Mouse (Mus musculus) spleen, embryonic (tissue): ENCODE results near the gene Dtd2.

Experiments used
- CTCF ChIA-PET: fragments of 350-600 bp; sonication (Branson Sonifier 250); formaldehyde crosslinking; loops from one replicate; lab custom pipeline; 2022; lab: Charles Lee

The Dtd2 gene

GRCm38 (mm10) chr12:52005877-52006632 lies at the start of gene Dtd2:
Dtd2 (minus strand) TSS chr12:52006501.
- CTCF ChIA-PET, result interaction anchor here (0.6 kb wide), 1 partner anchor 117 kb away, joined by 3 read pairs; no protein-coding TSS in a partner anchor

- CTCF ChIA-PET, result no interaction called here
Observed at GRCm38 (mm10) chr12:52049324-52049723, 43.0 kb upstream of the Dtd2 start.

- CTCF ChIA-PET, result no interaction called here
Observed at GRCm38 (mm10) chr12:52046371-52046770, 40.1 kb upstream of the Dtd2 start.

GRCm38 (mm10) chr12:52042818-52043336 lies 36.6 kb upstream of the Dtd2 start:
- CTCF ChIA-PET, result no interaction called here

GRCm38 (mm10) chr12:52038352-52038751 lies 32.1 kb upstream of the Dtd2 start:
- CTCF ChIA-PET, result interaction anchor here (0.5 kb wide), 1 partner anchor 790 kb away, joined by 7 read pairs; no protein-coding TSS in a partner anchor

GRCm38 (mm10) chr12:52034956-52035355 lies 28.7 kb upstream of the Dtd2 start:
- CTCF ChIA-PET, result interaction anchor here (0.7 kb wide), 1 partner anchor 605 kb away, joined by 3 read pairs; no protein-coding TSS in a partner anchor

- CTCF ChIA-PET, result no interaction called here
Observed at GRCm38 (mm10) chr12:52032276-52032675, 26.0 kb upstream of the Dtd2 start.

GRCm38 (mm10) chr12:52027963-52028362 lies 21.7 kb upstream of the Dtd2 start, which contains the start of gene Gpr33:
Gpr33 (minus strand) TSS chr12:52028063.
- CTCF ChIA-PET, result no interaction called here

GRCm38 (mm10) chr12:52014494-52015029 lies 8.3 kb upstream of the Dtd2 start:
- CTCF ChIA-PET, result no interaction called here

- CTCF ChIA-PET, result interaction anchor here (0.6 kb wide), 1 partner anchor 15 kb away, joined by 5 read pairs; no protein-coding TSS in a partner anchor
Observed at GRCm38 (mm10) chr12:52014044-52014443, 7.7 kb upstream of the Dtd2 start.

GRCm38 (mm10) chr12:52013274-52013673 lies 7.0 kb upstream of the Dtd2 start:
- CTCF ChIA-PET, result no interaction called here

GRCm38 (mm10) chr12:52012159-52012558 lies 5.9 kb upstream of the Dtd2 start:
- CTCF ChIA-PET, result no interaction called here

GRCm38 (mm10) chr12:52010630-52010961 lies 4.3 kb upstream of the Dtd2 start:
- CTCF ChIA-PET, result interaction anchor here (0.6 kb wide), 1 partner anchor 188 kb away, joined by 3 read pairs; no protein-coding TSS in a partner anchor

GRCm38 (mm10) chr12:52009928-52010629 lies 3.8 kb upstream of the Dtd2 start:
- CTCF ChIA-PET, result interaction anchor here (0.6 kb wide), 1 partner anchor 188 kb away, joined by 3 read pairs; no protein-coding TSS in a partner anchor

- CTCF ChIA-PET, result interaction anchor here (0.6 to 0.8 kb wide), 2 partner anchors 93 to 116 kb away, joined by 3 read pairs; no protein-coding TSS in a partner anchor
Observed at GRCm38 (mm10) chr12:52006633-52006994, 313 bp upstream of the Dtd2 start.

- CTCF ChIA-PET, result no interaction called here
Observed at GRCm38 (mm10) chr12:52002746-52003145, 3.6 kb downstream of the Dtd2 start.

GRCm38 (mm10) chr12:52001544-52001943 lies 4.8 kb downstream of the Dtd2 start:
- CTCF ChIA-PET, result interaction anchor here (0.7 kb wide), 1 partner anchor 28 kb away, joined by 7 read pairs; no protein-coding TSS in a partner anchor

- CTCF ChIA-PET, result interaction anchor here (0.6 kb wide), 2 partner anchors 15 to 16 kb away, joined by 5 to 7 read pairs; no protein-coding TSS in a partner anchor
Observed at GRCm38 (mm10) chr12:51998366-51998932, 7.9 kb downstream of the Dtd2 start.

- CTCF ChIA-PET, result no interaction called here
Observed at GRCm38 (mm10) chr12:51995738-51996536, 10.4 kb downstream of the Dtd2 start.

- CTCF ChIA-PET, result no interaction called here
Observed at GRCm38 (mm10) chr12:51990629-51991028, 15.7 kb downstream of the Dtd2 start.

GRCm38 (mm10) chr12:51988536-51988935 lies 17.8 kb downstream of the Dtd2 start:
- CTCF ChIA-PET, result no interaction called here
